Mouse (Mus musculus) adrenal gland, adult (tissue): ENCODE measurements at regions not wholly inside any gene's neighbourhood (a gene's known extent, or its start where the extent isn't known, plus 50 kb on each side); places are given as distances from the start of the nearest gene placed in this dataset.

ENCODE experiments used
- DNase-seq, 2 experiments: peaks; one replicate each; pipeline ENCODE4 v3.0.0; 2022 to 2023; ENCODE audit warnings: low spot score in 1 of 2; ENCODE audit not compliant: inconsistent age in 2 of 2

DNA sequence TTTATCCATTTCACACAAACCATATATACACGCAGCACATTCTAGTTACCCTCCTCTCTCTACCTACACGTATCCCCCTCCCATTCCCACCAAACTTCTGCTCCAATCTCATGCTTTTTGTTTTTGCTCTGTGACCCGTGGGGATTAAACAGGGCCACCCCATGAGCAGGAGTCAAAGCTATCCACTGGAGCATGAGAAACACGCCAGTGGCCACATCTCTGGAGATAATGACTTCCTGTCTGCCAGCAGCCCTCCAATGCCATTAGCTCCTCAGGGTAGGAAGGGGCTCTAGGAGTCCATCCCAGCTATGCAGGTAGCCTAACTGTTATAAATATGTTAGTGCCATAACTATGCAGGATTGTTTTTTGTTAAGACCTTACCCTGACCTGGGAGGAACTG lies 141.9 kb upstream of the Grb10 start:
- no peak for DNase-seq

DNA sequence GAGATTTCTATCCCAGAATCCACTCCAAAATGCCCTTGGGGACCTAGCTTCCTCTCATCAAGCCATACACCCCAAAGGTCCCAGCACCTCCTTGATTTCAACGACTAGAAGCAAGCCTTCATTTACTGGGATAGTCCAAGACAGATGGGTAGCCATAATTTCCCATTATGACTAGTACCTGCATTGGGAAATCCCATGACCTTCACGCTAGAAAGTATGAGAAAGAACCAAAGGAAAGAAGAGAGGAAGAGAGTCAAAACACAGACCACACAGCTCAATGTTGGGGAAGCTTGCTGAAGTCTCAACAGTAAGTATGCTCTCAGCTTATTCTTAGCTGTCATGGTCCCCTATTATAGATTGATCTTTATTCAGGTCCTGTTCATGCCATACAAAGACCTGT lies 133.9 kb upstream of the Grb10 start:
- no peak for DNase-seq

DNA sequence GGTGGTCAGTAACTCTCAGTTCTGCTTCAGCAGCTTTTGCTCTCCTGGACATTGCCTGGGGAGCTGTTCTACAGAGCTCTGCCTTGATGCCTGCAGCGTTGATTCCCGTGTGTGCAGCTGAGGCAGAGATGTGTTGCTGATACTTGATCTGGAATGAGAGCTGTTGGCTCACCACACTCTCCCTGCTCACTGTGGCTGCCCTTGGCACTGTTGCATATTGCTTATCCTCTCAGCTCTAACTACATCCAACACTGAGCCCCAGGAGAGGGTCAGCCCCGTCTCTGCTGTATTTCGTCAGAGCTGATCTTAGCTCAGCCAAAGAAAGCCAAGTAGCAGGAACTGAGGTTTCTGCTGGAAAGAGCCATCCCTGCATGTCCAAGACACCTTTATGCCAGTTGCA lies 132.8 kb upstream of the Grb10 start:
- peak in 1 of 2 experiments; percentile 30 for DNase-seq

DNA sequence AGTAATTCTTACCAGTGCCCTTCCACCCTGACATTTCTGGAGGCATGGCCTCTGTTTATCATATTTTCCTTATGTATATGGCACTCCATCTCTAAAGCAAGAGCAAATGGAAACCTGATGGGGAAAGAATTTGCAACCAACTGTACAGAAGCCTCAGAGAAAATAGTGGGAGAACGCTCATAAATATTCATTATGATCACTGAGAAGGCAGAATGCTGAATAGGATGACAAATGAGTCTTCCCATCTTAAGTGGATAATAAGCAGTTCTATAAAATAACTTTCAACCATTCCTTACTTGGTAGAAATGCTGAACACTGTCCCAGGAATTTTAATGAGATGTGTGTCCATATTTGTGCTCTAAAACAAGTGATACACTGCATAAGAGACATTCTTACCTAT lies 129.9 kb upstream of the Grb10 start:
- DNase-seq, result no peak
